Mouse (Mus musculus) hindbrain, embryonic 12.5 days (tissue): ENCODE measurements around the gene Prrt1. TPM values are rescaled to one million over a fixed set of nuclear protein-coding genes. Genes with fewer than 3 reads are reported as not detected.

Experiments used
- ATAC-seq: fragments of 200-750 bp; cut with Nextera tagmentation; 2 replicates; pipeline ENCODE4 v1.8.0; 2017; ENCODE audit warnings: moderate TSS enrichment; ENCODE audit not compliant: low FRiP score
- H3K27ac ChIP-seq: fragments of 300-500 bp; sonication (generic); 2 replicates; pipeline ENCODE4 v1.5.1; 2016; ENCODE audit warnings: mild to moderate bottlenecking
- H3K27me3 ChIP-seq: fragments of 300-500 bp; sonication (generic); 2 replicates; pipeline ENCODE4 v1.6.1; 2016; ENCODE audit warnings: mild to moderate bottlenecking
- H3K36me3 ChIP-seq: fragments of 300-500 bp; sonication (generic); 2 replicates; pipeline ENCODE4 v1.6.1; 2016; ENCODE audit warnings: mild to moderate bottlenecking
- H3K4me1 ChIP-seq: fragments of 300-500 bp; sonication (generic); 2 replicates; pipeline ENCODE4 v1.6.1; 2016
- H3K4me2 ChIP-seq: fragments of 300-500 bp; sonication (generic); replicated peaks from 2 replicates; pipeline ENCODE4 v1.6.1; 2016; ENCODE audit warnings: mild to moderate bottlenecking
- H3K4me3 ChIP-seq: fragments of 300-500 bp; sonication (generic); 2 replicates; pipeline ENCODE4 v1.5.1; 2016; ENCODE audit warnings: mild to moderate bottlenecking
- H3K9ac ChIP-seq: fragments of 300-500 bp; sonication (generic); 2 replicates; pipeline ENCODE4 v1.6.1; 2016; ENCODE audit warnings: mild to moderate bottlenecking, moderate library complexity
- H3K9me3 ChIP-seq: fragments of 300-500 bp; sonication (generic); replicated peaks from 2 replicates; pipeline ENCODE4 v1.6.1; 2016; ENCODE audit warnings: mild to moderate bottlenecking
- WGBS: fragments of 180-500 bp; shearing (Covaris S2); methylation state at CpG from one replicate; pipeline ENCODE4 v1.1.7; 2016; 5-methylcytosine and 5-hydroxymethylcytosine counted together
- polyA plus RNA-seq: library from polyadenylated mRNA; unstranded; fragments of >200 nt; fragmentation: Nextera tagmentation; extraction: Ambion mirVana; gene quantifications from 2 replicates; pipeline ENCODE4 v1.2.1, GENCODE M21; 2016

The Prrt1 gene
- polyA plus RNA-seq, 1 experiment from 2014 or later: 3.1 TPM

DNA sequence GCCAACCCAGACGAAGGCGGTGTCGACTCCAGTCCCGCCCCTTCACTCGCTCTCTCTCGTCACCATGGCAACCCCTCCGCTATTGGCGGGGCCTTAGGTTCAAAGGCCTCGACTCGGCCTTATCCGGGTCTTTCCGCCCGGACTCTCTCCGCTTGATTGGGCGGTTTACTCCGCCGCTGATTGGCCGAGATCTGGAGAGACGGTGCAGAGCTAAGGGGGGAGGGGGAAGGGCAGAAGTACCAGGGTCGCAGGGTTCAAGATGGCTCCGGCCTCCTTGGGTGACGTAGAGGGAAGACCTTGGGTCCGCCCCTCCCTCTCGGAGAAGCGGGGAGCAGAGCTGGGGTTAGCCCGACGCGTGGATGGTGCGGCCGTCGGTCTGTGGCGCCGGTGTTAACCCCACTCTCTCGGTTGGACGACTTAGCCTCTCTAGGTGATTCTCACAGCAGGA, 25.2 kb upstream of the Prrt1 start, which contains the start of gene Agpat1:
Gene Agpat1, plus strand, starts transcription at position 202 of the 448 bp plus-strand sequence.
- 0% methylated on average over 35 of the region's 35 CpGs for WGBS
- peak; percentile 89 for ATAC-seq
- Histone ChIP-seq H3K36me3 (peaks cover 18% of the 10 kb centered on the region), H3K9me3 (no peaks in the 10 kb centered on the region), H3K27ac (peak within 1 kb of the TSS; percentile 94), H3K9ac (peak within 1 kb of the TSS; percentile 100), H3K4me1 (peaks cover 47% of the 10 kb centered on the region), H3K4me3 (peak within 1 kb of the TSS; percentile 96), H3K27me3 (no peaks in the 10 kb centered on the region), H3K4me2 (peak within 1 kb of the TSS; percentile 98)

DNA sequence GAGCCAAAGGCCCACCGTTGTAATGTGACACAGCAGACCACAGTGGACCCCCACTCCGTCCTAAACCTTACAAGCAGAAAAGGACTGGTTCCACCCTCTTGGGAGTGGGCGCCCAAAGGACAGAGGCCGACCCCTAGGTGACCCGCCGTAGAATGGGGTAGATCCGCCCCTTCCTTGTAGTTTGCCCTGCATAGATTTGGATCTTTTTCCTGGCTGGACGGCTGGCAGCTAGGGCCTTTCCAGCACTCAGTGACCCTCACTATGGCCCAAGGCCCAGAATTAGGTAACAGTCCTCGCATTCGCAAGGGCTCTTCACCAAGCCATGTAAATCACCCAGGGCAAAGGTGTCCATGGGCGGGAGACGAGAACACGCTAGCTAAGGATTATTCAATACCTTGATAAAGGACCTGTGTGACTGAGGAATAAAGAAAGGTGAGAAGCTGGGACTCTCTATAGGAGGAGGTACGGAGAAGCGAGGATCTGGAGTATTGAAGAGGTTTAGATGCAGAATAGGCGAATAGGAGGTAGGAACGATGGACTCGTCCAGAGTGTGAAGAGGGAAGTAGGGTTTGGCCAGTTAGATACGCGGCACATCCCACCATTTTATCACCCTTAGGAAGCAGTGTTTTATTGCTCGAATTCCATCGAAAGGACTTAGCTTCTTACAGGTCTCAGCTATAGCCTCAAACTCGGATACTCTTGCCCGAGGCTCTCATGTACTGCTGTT, 24.7 kb upstream of the Prrt1 start:
- peak overlapping the region; percentile 100 for H3K9ac ChIP-seq
- H3K9me3 ChIP-seq: no peaks in the 10 kb centered on the region
- peaks cover 47% of the 10 kb centered on the region for H3K4me1 ChIP-seq

DNA sequence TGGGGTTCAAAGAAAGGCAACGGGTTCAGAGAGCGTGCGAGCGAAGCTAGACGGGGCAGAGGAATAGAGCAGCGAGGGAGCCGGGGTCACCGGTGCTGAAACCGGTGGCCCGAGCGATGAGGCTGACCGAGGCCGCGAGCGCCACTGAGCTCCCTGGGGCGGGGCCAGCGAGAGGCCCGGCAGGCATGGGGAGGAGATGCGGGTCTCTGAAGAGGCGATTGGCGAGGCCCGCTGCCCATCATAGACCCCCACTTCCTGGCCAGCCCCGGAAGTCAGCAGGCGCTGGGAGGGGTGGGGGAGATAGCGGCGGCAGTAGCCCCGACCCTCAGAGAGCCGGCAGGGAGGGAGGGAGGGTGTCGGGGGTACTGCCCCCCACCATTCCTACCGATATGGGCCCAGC, 23.7 kb upstream of the Prrt1 start:
- Histone ChIP-seq H3K27ac (peak overlapping the region; percentile 94), H3K9me3 (no peaks in the 10 kb centered on the region), H3K36me3 (peaks cover 12% of the 10 kb centered on the region), H3K4me1 (peaks cover 47% of the 10 kb centered on the region), H3K4me3 (peak overlapping the region; percentile 96), H3K27me3 (no peaks in the 10 kb centered on the region), H3K9ac (peak overlapping the region; percentile 100), H3K4me2 (peak overlapping the region; percentile 98)
- 0% methylated on average over 24 of the region's 30 CpGs for WGBS
- ATAC-seq: peak; percentile 42

More for the DNA sequence above, 24.7 kb upstream of the Prrt1 start:
- Histone ChIP-seq H3K36me3 (peaks cover 18% of the 10 kb centered on the region), H3K27ac (peak overlapping the region; percentile 94), H3K4me2 (peak overlapping the region; percentile 98), H3K4me3 (peak overlapping the region; percentile 96), H3K27me3 (no peaks in the 10 kb centered on the region)
- no peak for ATAC-seq
- WGBS: 20% methylated on average over 24 of the region's 24 CpGs

DNA sequence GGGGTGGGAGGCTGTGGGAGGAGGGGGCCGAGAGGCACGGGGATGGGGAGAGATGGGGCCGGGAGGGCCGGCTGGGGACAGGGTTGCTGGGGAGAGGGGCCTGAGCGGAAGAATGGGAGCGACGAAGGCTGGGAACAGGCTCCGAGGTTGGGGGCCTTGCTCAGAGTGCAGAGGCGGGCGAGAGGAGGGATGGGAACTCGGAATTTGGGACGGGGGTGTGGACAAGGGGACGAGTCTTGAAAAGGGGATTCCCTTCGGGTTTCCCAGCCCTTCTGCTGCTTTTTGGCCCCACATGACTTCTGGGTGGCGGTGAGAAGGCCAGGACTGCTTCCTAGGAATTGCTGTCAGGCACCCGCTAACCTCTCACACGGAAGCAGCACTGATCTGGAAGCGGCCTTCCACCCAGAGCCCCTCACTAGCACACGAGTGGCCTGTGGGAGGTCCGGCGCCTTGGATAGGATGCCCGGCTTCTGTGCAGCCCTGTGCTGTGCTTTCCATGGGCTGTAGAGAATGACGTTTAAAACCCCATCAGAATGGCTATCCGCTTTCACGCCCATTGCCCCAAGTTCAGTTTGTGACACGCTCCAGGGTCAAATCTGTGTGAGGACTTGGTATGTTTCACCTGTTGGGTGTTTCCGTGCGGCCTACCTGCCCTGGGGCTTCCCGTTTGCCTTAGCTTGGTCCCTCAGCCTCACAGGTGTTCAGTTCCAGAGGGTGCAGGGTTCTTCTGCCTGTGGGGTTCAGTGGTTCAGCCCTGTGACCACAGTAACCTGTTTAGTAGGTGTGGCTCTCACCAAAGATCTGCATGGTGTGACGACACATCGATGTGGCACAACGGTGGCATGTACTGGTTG, 22.9 kb upstream of the Prrt1 start:
- peaks cover 47% of the 10 kb centered on the region for H3K4me1 ChIP-seq
- H3K36me3 ChIP-seq: peaks cover 17% of the 10 kb centered on the region
- WGBS: 18% methylated on average over 32 of the region's 32 CpGs
- H3K9ac ChIP-seq: peak overlapping the region; percentile 100
- peak overlapping the region; percentile 98 for H3K4me2 ChIP-seq
- H3K9me3 ChIP-seq: no peaks in the 10 kb centered on the region
- H3K27ac ChIP-seq: peak overlapping the region; percentile 94
- no peak for ATAC-seq
- peak overlapping the region; percentile 96 for H3K4me3 ChIP-seq
- no peaks in the 10 kb centered on the region for H3K27me3 ChIP-seq

DNA sequence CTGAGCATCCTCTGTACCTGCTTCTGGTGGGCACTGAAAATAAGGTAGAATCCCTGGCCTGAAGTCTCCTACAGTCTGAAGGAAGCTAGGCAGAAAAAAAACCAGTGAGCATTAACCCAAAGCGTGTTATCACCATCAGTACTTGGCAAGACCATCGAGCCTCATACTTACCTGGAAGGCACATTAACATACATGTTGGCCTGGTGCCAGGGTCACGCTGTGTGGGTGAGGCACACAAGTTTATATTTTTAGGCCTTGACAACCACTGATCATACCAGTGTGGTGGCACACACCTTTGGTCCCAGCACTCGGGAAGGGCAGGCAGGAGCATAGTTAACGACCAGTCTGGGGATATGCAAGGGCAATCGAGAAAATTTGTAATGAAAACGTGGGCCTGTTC, 21.3 kb upstream of the Prrt1 start:
- WGBS: 92% methylated on average over 7 of the region's 7 CpGs
- no peak overlapping the region for H3K27ac ChIP-seq
- H3K27me3 ChIP-seq: no peaks in the 10 kb centered on the region
- peaks cover 27% of the 10 kb centered on the region for H3K36me3 ChIP-seq
- no peak overlapping the region for H3K4me3 ChIP-seq
- H3K4me1 ChIP-seq: peaks cover 35% of the 10 kb centered on the region
- ATAC-seq: no peak
- H3K4me2 ChIP-seq: no peak overlapping the region
- no peaks in the 10 kb centered on the region for H3K9me3 ChIP-seq
- 0 out of 2 replicates have a peak overlapping the region, but pooled peaks have one; percentile 27 for H3K9ac ChIP-seq

DNA sequence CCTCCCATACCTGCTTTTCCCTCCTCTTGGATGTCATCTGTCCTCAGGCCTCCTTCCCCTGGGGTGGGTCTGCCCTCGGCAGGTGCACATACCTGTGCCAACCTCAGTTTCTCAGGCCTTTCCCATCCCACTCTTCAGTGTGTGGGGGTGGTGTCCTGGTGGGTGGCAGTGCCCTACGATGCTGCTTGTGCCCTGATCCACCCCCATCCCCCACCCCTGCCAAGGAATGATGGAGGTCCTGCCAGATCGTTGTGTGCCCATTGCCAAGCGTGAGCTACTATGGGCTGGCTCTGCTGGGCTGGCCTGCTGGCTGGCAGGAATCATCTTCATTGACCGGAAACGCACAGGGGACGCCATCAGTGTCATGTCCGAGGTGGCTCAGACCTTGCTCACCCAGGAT, 18.3 kb upstream of the Prrt1 start:
- H3K9ac ChIP-seq: no peak overlapping the region
- peaks cover 28% of the 10 kb centered on the region for H3K4me1 ChIP-seq
- H3K4me3 ChIP-seq: no peak overlapping the region
- H3K27me3 ChIP-seq: no peaks in the 10 kb centered on the region
- peaks cover 55% of the 10 kb centered on the region for H3K36me3 ChIP-seq
- H3K9me3 ChIP-seq: no peaks in the 10 kb centered on the region
- no peak for ATAC-seq
- no peak overlapping the region for H3K4me2 ChIP-seq
- no peak overlapping the region for H3K27ac ChIP-seq
- WGBS: 94% methylated on average over 8 of the region's 8 CpGs

DNA sequence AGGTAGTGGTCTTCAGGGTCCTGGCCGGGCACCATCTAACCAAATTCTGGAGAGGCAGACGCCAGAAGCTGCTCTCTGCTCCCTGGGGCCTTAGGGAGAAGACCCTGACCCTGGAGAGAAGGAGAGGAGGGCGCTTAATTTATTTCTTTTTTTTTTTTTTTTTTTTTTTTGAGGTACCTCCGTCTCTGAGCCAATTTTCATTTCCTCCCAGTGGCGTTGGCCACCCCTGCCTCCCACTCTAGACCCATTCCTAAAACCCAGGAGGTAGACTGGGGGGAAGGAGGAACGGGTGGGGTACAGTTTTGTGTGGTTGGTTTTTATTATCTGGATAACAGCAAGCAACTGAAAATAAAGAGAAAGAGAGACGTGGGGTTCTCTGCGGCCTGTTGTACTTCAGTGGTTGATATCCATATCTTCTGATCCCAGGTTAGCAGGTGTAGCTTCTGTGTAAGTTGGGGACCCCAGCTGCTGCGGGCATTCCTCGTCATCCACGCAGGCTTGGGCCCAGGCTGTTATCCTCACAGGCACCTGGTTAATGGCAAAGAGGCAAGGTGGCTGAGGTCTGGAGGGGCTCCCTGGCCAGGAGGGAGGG, 16.2 kb upstream of the Prrt1 start:
- Histone ChIP-seq H3K36me3 (peaks cover 61% of the 10 kb centered on the region), H3K4me2 (no peak overlapping the region), H3K9ac (no peak overlapping the region), H3K4me1 (peaks cover 15% of the 10 kb centered on the region), H3K27me3 (no peaks in the 10 kb centered on the region), H3K4me3 (no peak overlapping the region), H3K9me3 (no peaks in the 10 kb centered on the region), H3K27ac (no peak overlapping the region)
- no peak for ATAC-seq
- 86% methylated on average over 11 of the region's 11 CpGs for WGBS

DNA sequence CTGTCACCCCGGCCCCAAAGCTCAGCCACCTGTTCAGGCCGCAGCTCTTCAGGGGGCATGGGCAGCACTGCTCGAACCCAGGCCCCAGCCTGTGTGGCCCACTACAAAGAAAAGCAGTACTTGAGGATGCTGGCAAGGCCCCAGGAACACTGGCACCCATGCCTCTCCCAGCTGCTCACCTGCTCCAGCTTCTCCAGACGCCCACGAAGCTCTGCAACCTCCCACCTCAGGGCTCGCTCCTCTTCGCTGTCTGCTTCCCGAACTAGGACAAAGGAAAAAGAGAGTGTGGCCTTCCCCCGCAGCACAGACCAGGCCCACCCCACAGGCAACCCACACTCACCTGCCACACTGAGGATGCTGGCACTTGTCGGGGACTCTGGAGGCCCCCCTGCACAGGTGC, 15.5 kb upstream of the Prrt1 start:
- WGBS: 85% methylated on average over 10 of the region's 10 CpGs
- H3K4me3 ChIP-seq: no peak overlapping the region
- no peak overlapping the region for H3K27ac ChIP-seq
- peak overlapping the region; percentile 19; the same call in 1 of the 2 replicates for H3K9ac ChIP-seq
- no peaks in the 10 kb centered on the region for H3K27me3 ChIP-seq
- peaks cover 8% of the 10 kb centered on the region for H3K4me1 ChIP-seq
- no peak for ATAC-seq
- no peak overlapping the region for H3K4me2 ChIP-seq
- peaks cover 61% of the 10 kb centered on the region for H3K36me3 ChIP-seq
- H3K9me3 ChIP-seq: no peaks in the 10 kb centered on the region

DNA sequence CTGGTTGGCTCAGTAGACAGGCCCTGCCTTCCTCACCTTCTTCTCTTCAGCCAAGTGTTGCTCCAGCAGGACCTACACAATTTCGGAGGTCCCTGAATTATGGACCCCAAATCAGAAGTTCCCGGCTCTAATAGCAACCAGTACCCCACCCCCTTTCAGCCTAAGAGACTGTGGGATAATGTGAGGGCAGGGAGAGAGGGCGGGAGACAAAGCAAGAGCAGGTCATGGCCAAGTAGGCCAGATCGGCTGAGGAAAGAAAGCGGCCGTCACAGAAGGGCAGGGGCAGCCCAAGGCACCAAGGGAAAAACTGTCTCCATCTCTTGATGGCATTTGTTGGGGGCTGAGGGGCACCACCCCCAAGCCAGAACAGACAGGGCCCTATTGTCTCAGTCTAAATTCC, 13.5 kb upstream of the Prrt1 start, which contains the start of gene Egfl8:
Gene Egfl8, minus strand, starts transcription at position 101 of the 400 bp plus-strand sequence.
- peak within 1 kb of the TSS; percentile 3; the same call in 1 of the 2 replicates for H3K27ac ChIP-seq
- H3K4me2 ChIP-seq: no peak within 1 kb of the TSS
- no peak within 1 kb of the TSS for H3K4me3 ChIP-seq
- peaks cover 6% of the 10 kb centered on the region; the same call in 1 of the 2 replicates for H3K4me1 ChIP-seq
- no peak for ATAC-seq
- WGBS: 54% methylated on average over 6 of the region's 6 CpGs
- H3K9ac ChIP-seq: no peak within 1 kb of the TSS; the same call in 1 of the 2 replicates
- H3K27me3 ChIP-seq: no peaks in the 10 kb centered on the region
- H3K36me3 ChIP-seq: peaks cover 63% of the 10 kb centered on the region
- no peaks in the 10 kb centered on the region for H3K9me3 ChIP-seq

DNA sequence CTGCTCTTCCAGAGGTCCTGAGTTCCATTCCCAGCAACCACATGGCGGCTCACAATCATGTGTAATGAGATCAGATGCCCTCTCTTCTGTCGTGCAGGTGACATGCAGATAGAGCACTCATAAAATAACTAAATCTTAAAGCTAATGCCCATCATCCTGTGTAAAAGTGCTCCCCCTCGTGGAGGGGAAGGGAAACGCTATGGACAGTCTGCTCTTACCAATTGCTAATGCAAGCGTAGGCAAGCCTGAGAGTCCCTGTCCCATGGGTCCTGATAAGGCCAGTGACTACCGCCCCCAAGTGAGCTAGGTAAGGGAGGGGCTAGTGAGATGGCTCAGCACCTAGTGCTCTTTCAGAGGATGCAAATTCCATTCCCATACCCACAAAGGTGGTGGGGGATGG, 10.3 kb upstream of the Prrt1 start:
- Histone ChIP-seq H3K36me3 (peaks cover 55% of the 10 kb centered on the region), H3K4me2 (no peak overlapping the region), H3K27me3 (no peaks in the 10 kb centered on the region), H3K9ac (no peak overlapping the region), H3K9me3 (no peaks in the 10 kb centered on the region), H3K4me3 (no peak overlapping the region), H3K27ac (no peak overlapping the region), H3K4me1 (peaks cover 6% of the 10 kb centered on the region; the same call in 1 of the 2 replicates)
- ATAC-seq: no peak
- 17% methylated on average over 6 of the region's 6 CpGs for WGBS

DNA sequence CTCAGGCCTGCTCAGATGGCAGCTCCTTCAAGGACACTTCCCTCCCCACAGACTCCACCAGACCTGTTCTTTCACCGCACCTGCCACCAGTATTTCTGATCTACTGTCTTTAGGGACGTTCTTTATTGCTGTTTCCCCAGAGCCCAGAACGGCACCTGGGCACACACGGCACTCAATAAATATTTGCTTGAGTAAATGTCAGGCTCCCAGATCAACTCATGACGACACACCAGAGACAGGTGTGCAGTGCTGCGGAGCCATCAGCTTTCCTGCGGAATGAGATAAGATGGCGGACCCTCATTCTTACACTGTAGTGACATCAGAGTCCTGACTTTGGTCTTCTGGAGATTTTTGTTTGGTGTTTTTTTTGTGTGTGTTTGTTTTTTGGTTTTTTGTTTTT, 8.3 kb upstream of the Prrt1 start:
- Histone ChIP-seq H3K4me1 (peaks cover 7% of the 10 kb centered on the region), H3K36me3 (peaks cover 36% of the 10 kb centered on the region), H3K9me3 (no peaks in the 10 kb centered on the region), H3K4me3 (no peak overlapping the region), H3K9ac (no peak overlapping the region), H3K27me3 (no peaks in the 10 kb centered on the region), H3K4me2 (no peak overlapping the region), H3K27ac (no peak overlapping the region)
- ATAC-seq: no peak
- WGBS: 92% methylated on average over 8 of the region's 8 CpGs

DNA sequence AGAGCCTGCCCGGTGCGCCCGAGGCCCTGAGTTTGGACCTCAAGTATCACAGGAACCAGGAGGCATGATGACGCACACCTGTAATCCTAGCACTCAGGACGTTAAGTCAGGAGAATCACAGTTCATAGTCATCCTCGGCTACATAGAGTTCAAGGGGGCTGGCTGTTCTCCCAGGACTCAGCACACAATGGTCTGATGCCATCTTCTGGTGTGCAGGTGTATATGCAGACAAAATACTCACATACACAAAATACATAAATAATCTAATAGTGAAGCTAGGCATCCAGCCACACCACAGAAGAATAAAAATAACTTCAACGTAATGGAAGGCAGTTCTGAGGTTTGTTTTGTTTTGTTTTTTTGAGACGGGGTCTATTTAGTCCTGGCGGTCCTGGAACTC, 6.2 kb upstream of the Prrt1 start:
- H3K9me3 ChIP-seq: no peaks in the 10 kb centered on the region

More for the DNA sequence above, 6.2 kb upstream of the Prrt1 start:
- Histone ChIP-seq H3K27ac (no peak overlapping the region), H3K27me3 (no peaks in the 10 kb centered on the region), H3K9ac (no peak overlapping the region), H3K4me2 (no peak overlapping the region), H3K4me3 (no peak overlapping the region), H3K4me1 (peaks cover 18% of the 10 kb centered on the region), H3K36me3 (peaks cover 29% of the 10 kb centered on the region)
- ATAC-seq: no peak
- 87% methylated on average over 9 of the region's 9 CpGs for WGBS
